Mouse (Mus musculus) effector memory CD4-positive, alpha-beta T cell, adult 7 months (primary cell): Measurements from ENCODE around the gene Klf15. TPM values are rescaled to one million over a fixed set of nuclear protein-coding genes. Genes with fewer than 3 reads are reported as not detected.

Source experiments
- polyA plus RNA-seq: library from polyadenylated mRNA; unstranded; fragments of 100-300 nt; shearing (Covaris generic); gene quantifications from one replicate; pipeline ENCODE4 v1.2.1, GENCODE M21; 2017

The Klf15 gene
- polyA plus RNA-seq, result not detected

GRCm38 (mm10) chr6:90462181-90462706 lies at the start of gene Klf15:
Gene Klf15, plus strand, starts transcription at chr6:90462576.

GRCm38 (mm10) chr6:90428380-90428974 lies 33.9 kb upstream of the Klf15 start, which contains the start of gene Cfap100:
Gene Cfap100, minus strand, starts transcription at chr6:90428797.

GRCm38 (mm10) chr6:90486176-90486921 lies 24.0 kb downstream of the Klf15 start, which contains the start of gene Aldh1l1:
Gene Aldh1l1, plus strand, starts transcription at chr6:90486427.

Other genes starting within 250 kb of the Klf15 start
- gene Vmn1r53, start 238.1 kb upstream of the Klf15 start, polyA plus RNA-seq, result not detected
- gene Vmn1r54, start 216.3 kb upstream of the Klf15 start, polyA plus RNA-seq, result not detected
- gene BC048671, start 161.4 kb upstream of the Klf15 start, polyA plus RNA-seq, result not detected
- not detected for gene Chst13, start 137.4 kb upstream of the Klf15 start, polyA plus RNA-seq
- not detected for gene Uroc1, start 129.3 kb upstream of the Klf15 start, polyA plus RNA-seq
- 31.0 TPM for gene Zxdc, start 93.1 kb upstream of the Klf15 start, polyA plus RNA-seq
- gene Cfap100, start 33.8 kb upstream of the Klf15 start, polyA plus RNA-seq, result 0.24 TPM
- gene Aldh1l1, start 23.9 kb downstream of the Klf15 start, polyA plus RNA-seq, result 1.3 TPM
- gene Slc41a3, start 142.1 kb downstream of the Klf15 start, polyA plus RNA-seq, result 2.0 TPM